In genomic region chr12:51073503-51073902, GRCm38 (mm10) we compare ENCODE assay signal across 30 mouse cellular contexts.
"Had no signal": no experiment of that assay in that cellular context is flagged by ENCODE, and none has a peak within 500 bp of the region (broad histone marks: within the 10 kb centered on the region; RNA-seq: fewer than 3 reads in every experiment).

No protein-coding gene starts in this region.

- H3K4me2 ChIP-seq: limb, embryonic 12.5 days; limb, embryonic 13.5 days; limb, embryonic 15.5 days; liver, embryonic 11.5 days; liver, embryonic 12.5 days; liver, embryonic 13.5 days; liver, embryonic 15.5 days; lung, embryonic 14.5 days; lung, embryonic 15.5 days; midbrain, embryonic 11.5 days; midbrain, embryonic 12.5 days; midbrain, embryonic 13.5 days; midbrain, embryonic 15.5 days; neural tube, embryonic 12.5 days had no signal

- H3K27ac ChIP-seq: limb, embryonic 10.5 days; limb, embryonic 12.5 days; limb, embryonic 13.5 days; limb, embryonic 15.5 days; liver, embryonic 12.5 days; liver, embryonic 13.5 days; liver, embryonic 14.5 days; liver, embryonic 15.5 days; lung, embryonic 15.5 days; macrophage; midbrain, embryonic 10.5 days; midbrain, embryonic 12.5 days; midbrain, embryonic 13.5 days; midbrain, embryonic 15.5 days; neural tube, embryonic 12.5 days had no signal

- H3K9me3 ChIP-seq: limb, embryonic 10.5 days; limb, embryonic 12.5 days; limb, embryonic 13.5 days; limb, embryonic 15.5 days; liver, embryonic 12.5 days; liver, embryonic 13.5 days; liver, embryonic 15.5 days; lung, embryonic 15.5 days; midbrain, embryonic 10.5 days; midbrain, embryonic 12.5 days; midbrain, embryonic 13.5 days; midbrain, embryonic 15.5 days; neural tube, embryonic 12.5 days had no signal

- DNase-seq: left cerebral cortex, postnatal 4 days; liver; liver, embryonic 13.5 days; liver, postnatal 0 days; lung, adult 18-20 months; lung, adult 2 months; lung, embryonic 14.5 days; lung, postnatal 10 days; lung, postnatal 14 days; lung, postnatal 36 days; lung, postnatal 4 days; midbrain, embryonic 14.5 days had no signal

- H3K27me3 ChIP-seq: limb, embryonic 12.5 days; limb, embryonic 13.5 days; limb, embryonic 15.5 days; liver, embryonic 12.5 days; liver, embryonic 13.5 days; liver, embryonic 15.5 days; lung, embryonic 15.5 days; megakaryocyte, embryonic 14.5 days; midbrain, embryonic 15.5 days; neural tube, embryonic 12.5 days had no signal

- H3K9ac ChIP-seq: limb, embryonic 12.5 days; limb, embryonic 13.5 days; limb, embryonic 15.5 days; liver, embryonic 12.5 days; liver, embryonic 13.5 days; liver, embryonic 14.5 days; liver, embryonic 15.5 days; liver, postnatal 0 days; lung, embryonic 14.5 days; lung, embryonic 15.5 days; midbrain, embryonic 12.5 days; midbrain, embryonic 13.5 days; midbrain, embryonic 15.5 days; neural tube, embryonic 12.5 days had no signal

- H3K4me3 ChIP-seq: limb, embryonic 10.5 days; limb, embryonic 12.5 days; limb, embryonic 13.5 days; limb, embryonic 15.5 days; liver, embryonic 12.5 days; liver, embryonic 13.5 days; liver, embryonic 15.5 days; lung, embryonic 15.5 days; megakaryocyte, embryonic 14.5 days; midbrain, embryonic 10.5 days; midbrain, embryonic 12.5 days; midbrain, embryonic 13.5 days; midbrain, embryonic 15.5 days; myocyte; neural tube, embryonic 12.5 days had no signal

- H3K4me1 ChIP-seq: limb, embryonic 10.5 days; limb, embryonic 12.5 days; limb, embryonic 13.5 days; limb, embryonic 15.5 days; liver, embryonic 12.5 days; liver, embryonic 13.5 days; liver, embryonic 15.5 days; lung, embryonic 15.5 days; megakaryocyte, embryonic 14.5 days; midbrain, embryonic 10.5 days; midbrain, embryonic 13.5 days; midbrain, embryonic 15.5 days; neural tube, embryonic 12.5 days had no signal

- H3K36me3 ChIP-seq: limb, embryonic 10.5 days; limb, embryonic 12.5 days; limb, embryonic 13.5 days; limb, embryonic 15.5 days; liver, embryonic 12.5 days; liver, embryonic 13.5 days; liver, embryonic 15.5 days; lung, embryonic 15.5 days; midbrain, embryonic 10.5 days; midbrain, embryonic 12.5 days; midbrain, embryonic 13.5 days; midbrain, embryonic 15.5 days; neural tube, embryonic 12.5 days had no signal
